Mouse (Mus musculus) granulocyte monocyte progenitor cell, adult 5-6 weeks (primary cell): ENCODE data around the gene Mllt3. TPM values are rescaled to one million over a fixed set of nuclear protein-coding genes. Genes with fewer than 3 reads are reported as not detected.

Experiments used
- ATAC-seq: replicated peaks from 2 replicates; pipeline ENCODE4 v1.8.0; 2016; ENCODE audit warnings: mild to moderate bottlenecking, moderate TSS enrichment, inconsistent platforms; ENCODE audit not compliant: poor library complexity, severe bottlenecking
- total RNA-seq, 2 experiments: library from RNA; stranded (forward) in 1 of 2; stranded (reverse) in 1 of 2; fragments of 200-712, 200-1000 nt in 1 of 2; fragments of >200 nt in 1 of 2; fragmentation: Nextera tagmentation in 1 of 2; gene quantifications; 2 replicates each; pipeline ENCODE4 v1.2.3; 2014 to 2017

Gene Mllt3
- total RNA-seq, 2 experiments from 2014 or later, result 6.0 to 8.8 TPM

- ATAC-seq, result no peak
These were observed 196.9 kb downstream of the Mllt3 start for GRCm38 (mm10) chr4:87836257-87836656.

GRCm38 (mm10) chr4:87835191-87835590 is 198.0 kb downstream of the Mllt3 start:
- ATAC-seq, result no peak

DNA sequence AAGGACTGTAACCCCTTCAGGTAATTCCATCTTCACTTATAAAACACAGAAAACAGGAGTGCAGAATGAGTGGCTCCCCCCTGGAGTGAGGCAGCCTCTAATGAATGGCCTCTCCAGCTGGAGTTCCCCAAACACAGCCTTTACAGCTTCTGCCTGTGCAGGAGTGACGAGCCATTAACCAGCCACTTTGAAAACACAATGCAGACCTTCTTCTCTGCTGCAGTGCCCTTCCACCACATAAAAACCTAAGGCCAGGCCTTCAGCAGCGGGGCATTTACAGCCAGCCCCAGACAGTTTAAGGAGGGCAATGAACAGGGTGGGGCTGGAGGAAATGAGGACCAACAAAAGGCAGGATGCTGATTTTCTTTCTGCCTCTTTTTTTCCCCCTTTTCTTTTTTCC is 198.9 kb downstream of the Mllt3 start:
- no peak for ATAC-seq

- ATAC-seq, result peak; percentile 48; the same call in 1 of the 2 replicates
These were observed 202.3 kb downstream of the Mllt3 start for GRCm38 (mm10) chr4:87830794-87831306.

GRCm38 (mm10) chr4:87829426-87830063 is 203.6 kb downstream of the Mllt3 start:
- no peak for ATAC-seq

GRCm38 (mm10) chr4:87826336-87826735 is 206.8 kb downstream of the Mllt3 start:
- peak; percentile 71 for ATAC-seq

DNA sequence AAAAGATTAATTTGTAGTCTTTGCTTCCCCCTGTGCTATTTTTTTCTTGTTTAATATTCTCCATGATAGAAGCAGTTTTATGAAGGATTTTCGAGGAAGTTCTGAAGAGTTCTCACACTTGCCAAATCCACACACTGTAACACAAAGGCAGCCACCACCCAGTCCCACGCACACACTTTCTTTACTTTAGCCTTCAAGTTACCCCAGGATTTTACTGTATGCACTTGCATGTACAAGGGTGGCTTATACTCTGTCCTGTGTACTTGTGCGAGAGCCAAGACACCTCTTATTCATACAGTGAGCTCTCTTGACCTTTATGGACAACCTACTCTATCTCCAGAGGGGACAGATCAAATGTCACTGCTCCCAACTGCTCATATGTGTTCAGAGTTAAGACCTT is 209.5 kb downstream of the Mllt3 start:
- no peak for ATAC-seq

DNA sequence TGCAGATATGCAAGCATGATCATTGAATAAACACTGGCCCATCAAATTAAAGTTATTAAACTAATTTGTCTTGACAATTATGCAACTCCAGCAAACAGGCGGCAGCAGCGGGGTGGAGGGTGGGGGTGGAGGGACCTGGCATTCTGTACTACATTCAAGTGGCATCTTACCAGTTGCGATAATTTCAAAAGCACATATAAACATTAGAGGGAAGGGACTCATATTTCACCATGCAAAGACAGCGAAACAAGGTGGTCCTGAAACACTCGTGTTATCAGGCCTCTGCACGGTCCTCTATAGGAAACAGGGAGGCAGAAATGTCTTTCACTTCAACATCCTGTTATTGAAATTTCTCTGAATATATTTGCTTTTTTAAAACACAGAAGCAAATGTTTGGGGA is 210.0 kb downstream of the Mllt3 start:
- no peak for ATAC-seq

GRCm38 (mm10) chr4:87820911-87821310 is 212.3 kb downstream of the Mllt3 start:
- no peak for ATAC-seq

DNA sequence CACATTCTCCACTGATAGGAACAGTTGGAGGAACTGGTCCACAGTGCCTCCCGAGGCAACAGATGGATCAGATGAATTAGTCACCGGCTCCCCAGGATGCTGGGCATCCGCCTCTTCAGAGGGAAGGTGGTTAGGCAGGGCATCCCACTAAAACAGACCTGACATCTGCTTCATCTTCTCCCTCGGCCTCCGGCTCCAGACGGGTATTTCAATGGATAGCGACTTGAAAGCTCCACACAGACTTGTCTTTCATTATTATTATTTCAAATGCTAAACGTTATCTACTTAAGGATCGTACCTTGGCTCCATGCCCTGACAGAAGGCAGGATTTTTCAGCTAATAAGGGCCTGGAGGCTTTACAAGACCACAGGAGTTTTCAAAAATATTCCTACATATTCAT is 214.0 kb downstream of the Mllt3 start:
- no peak for ATAC-seq

DNA sequence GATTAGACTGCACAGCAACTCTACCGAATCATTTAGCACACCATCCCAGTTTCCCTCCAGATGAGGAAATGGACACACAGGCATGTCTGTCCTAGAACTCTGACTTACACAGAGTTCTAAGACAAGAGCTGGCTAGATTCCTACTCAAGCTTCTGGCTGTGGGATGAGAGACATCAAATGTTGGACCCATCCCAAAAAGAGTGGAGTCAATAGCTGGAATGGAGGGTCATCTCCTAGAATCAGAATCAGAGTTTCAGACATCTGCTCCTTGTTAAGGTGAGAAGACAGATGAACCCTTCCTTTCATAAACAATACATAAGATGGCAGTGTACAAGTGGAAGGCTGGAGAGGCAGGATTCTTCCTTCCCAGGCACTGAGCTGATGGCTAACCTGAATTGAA is 214.9 kb downstream of the Mllt3 start:
- no peak for ATAC-seq

DNA sequence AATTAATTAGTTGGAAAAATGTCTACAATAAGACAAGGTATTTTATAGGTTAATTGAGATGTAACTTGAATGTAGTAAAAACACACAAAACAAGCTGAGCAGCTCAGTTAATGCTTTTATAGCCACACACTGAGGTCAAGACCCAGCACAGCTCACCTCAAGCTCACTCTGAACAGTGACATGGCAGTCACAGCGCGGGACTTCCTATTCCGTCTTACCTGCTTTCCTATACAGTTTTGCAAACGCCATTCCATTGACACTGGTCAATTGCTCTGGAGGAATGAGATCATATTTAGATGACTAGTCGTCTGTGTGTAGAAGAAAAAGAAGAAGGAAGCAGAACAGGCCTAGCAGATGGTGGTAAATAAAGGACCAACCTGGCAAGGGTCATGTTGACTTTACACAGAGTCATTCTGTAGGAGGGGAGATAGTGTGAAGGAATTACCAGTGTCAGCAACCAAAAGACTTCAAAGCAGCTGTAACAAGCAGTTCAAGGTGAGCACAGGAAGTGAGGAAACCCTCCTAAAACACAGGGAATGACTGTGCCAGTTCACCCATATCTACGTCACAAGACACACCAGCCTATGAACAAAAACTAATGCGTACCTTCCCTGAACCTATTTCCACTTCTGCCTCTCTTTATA is 217.6 kb downstream of the Mllt3 start:
- ATAC-seq, result no peak

DNA sequence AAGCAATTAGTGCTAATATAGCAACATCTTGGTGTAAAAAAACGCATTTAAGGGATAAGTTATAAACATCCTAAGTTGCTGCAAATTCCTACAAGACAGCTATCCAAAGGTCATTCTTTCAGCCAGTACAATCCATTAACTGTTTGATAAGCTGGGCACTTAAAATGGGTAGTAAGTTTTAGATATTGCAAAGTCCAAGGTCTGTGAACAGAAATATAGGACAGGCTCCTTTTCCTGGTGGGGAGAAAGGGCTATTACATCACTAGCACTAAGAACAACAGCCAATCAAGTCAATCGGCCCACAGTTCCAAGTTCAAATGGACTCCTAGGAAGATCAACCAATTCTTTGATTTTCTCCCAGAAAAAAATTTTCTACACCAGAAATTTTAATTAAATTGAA is 221.3 kb downstream of the Mllt3 start:
- no peak for ATAC-seq

GRCm38 (mm10) chr4:87806196-87806987 is 226.8 kb downstream of the Mllt3 start:
- ATAC-seq, result no peak

DNA sequence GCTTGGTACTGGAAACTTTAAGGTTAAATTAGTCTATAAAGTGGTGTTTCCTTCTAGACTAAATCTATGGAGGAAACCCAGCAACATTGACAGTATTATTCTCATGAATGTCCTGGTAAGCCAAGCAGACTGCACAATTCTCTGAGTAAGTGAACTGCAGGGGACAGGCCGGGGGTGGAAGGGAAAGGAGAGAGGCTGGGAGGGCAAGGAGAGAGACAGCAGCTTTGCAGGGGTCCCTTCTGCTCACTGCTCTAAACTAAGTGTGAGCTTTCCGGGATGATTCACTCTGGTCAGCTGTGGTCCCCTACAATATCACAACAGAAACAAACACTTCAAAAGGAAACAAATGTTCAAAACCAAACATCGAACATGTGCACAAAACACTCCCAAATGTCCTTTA is 228.6 kb downstream of the Mllt3 start:
- no peak for ATAC-seq

DNA sequence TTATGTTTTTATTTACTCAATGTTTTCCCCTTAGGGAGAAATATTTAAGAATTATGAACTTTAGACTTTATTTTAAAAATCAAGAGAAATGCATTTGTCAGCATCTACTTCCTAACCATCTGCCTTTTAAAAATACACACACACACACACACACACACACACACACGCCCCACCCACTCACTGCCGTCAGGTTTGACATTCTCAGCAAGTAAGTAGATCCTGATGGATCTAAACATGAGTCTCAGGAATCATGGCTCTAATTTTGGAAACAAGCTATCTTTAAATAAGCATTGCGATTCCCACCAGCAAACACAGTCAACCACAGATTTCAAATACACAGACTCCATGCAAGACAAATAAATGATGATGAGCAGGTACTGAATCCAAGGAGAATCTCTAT is 229.9 kb downstream of the Mllt3 start:
- ATAC-seq, result no peak

DNA sequence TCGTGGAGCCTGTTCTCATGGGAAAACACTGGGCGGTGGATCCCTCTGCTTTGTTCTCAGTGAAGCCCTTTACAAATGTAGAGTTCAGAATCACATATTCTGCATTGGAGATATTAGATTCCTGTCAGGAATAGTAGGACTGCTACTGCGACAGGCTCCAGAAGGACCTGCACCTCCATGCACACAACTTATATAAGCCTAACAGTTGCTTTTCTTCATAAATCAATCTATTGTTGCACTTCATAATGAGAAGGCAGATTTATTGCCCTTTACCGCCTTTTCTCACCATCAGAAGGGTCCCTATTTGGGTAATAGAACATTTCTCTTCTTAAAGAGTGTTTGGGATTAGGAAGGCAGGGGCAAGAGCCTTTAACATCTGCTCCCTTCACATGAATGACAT is 231.0 kb downstream of the Mllt3 start:
- no peak for ATAC-seq

GRCm38 (mm10) chr4:87801332-87801731 is 231.8 kb downstream of the Mllt3 start:
- ATAC-seq, result no peak

GRCm38 (mm10) chr4:87800276-87800675 is 232.9 kb downstream of the Mllt3 start:
- no peak for ATAC-seq

DNA sequence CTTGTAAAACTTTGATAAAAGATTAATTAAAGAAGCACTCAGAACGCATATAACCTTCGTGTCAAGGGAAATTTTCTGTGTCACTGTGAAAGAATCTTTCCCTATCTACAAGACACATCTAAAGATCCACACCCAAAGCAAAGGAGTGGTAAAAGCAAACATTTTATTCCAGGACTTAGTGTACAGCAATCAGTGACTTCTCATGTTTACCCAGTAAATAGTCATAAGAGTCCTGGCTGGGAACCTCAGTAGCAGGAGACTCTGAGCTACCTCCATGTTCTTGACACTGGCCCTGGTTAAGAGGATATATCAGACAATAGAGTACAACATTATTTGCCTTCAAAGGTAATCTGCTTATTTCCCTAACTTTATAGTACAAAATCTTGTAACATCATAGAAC is 233.7 kb downstream of the Mllt3 start:
- no peak for ATAC-seq

- no peak for ATAC-seq
These were observed 237.9 kb downstream of the Mllt3 start for GRCm38 (mm10) chr4:87795261-87795660.
